7 mouse cellular contexts compared by ENCODE assay signal in genomic region chr2:28525943-28526876, GRCm38 (mm10). TPM values are rescaled to one million over a fixed set of nuclear protein-coding genes. Genes with fewer than 3 reads are reported as not detected.
DNase-seq lines count a peak whose midpoint lies in the region; ATAC-seq lines count a peak whose summit lies in the region.

No protein-coding gene starts in this region.

- H3K27me3 ChIP-seq in heart, embryonic 13.5 days (replicated peaks): no peaks in the 10 kb centered on the region
- no peaks in the 10 kb centered on the region for H3K27me3 ChIP-seq in liver, embryonic 12.5 days (replicated peaks)

- no peaks in the 10 kb centered on the region for H3K36me3 ChIP-seq in heart, embryonic 13.5 days
- no peaks in the 10 kb centered on the region for H3K36me3 ChIP-seq in liver, embryonic 12.5 days

- 44% methylated on average over 12 of the region's 12 CpGs for WGBS in heart, embryonic 13.5 days
- 27% methylated on average over 12 of the region's 12 CpGs for WGBS in liver, embryonic 12.5 days (ENCODE audit: insufficient replicate concordance)

- no peaks in the 10 kb centered on the region for H3K9me3 ChIP-seq in heart, embryonic 13.5 days
- no peaks in the 10 kb centered on the region for H3K9me3 ChIP-seq in liver, embryonic 12.5 days (replicated peaks)

- H3K27ac ChIP-seq in heart, embryonic 13.5 days (replicated peaks): peak overlapping the region; percentile 84
- peak overlapping the region; percentile 63 for H3K27ac ChIP-seq in liver, embryonic 12.5 days

- peak; percentile 22 for DNase-seq in thymus, postnatal 14 days
- DNase-seq in thymus, adult 18-20 months: no peak
- peak; percentile 56 for DNase-seq in cerebellum, adult 9-10 months
- peak; percentile 45 for DNase-seq in retina, postnatal 1 day
- no peak for DNase-seq in right cerebral cortex, adult 2 months (ENCODE audit: low spot score in 2 of 2)

- H3K4me1 ChIP-seq in heart, embryonic 13.5 days: peaks cover 57% of the 10 kb centered on the region
- peaks cover 31% of the 10 kb centered on the region for H3K4me1 ChIP-seq in liver, embryonic 12.5 days

- H3K4me2 ChIP-seq in heart, embryonic 13.5 days: peak overlapping the region; percentile 26
- no peak overlapping the region for H3K4me2 ChIP-seq in liver, embryonic 12.5 days

- H3K4me3 ChIP-seq in heart, embryonic 13.5 days: no peak overlapping the region
- no peak overlapping the region for H3K4me3 ChIP-seq in liver, embryonic 12.5 days

- ATAC-seq in heart, embryonic 13.5 days (ENCODE audit: extremely low read depth, insufficient number of reproducible peaks, low FRiP score, low TSS enrichment): no peak
- ATAC-seq in liver, embryonic 12.5 days: no peak

- peak overlapping the region; percentile 57 for H3K9ac ChIP-seq in heart, embryonic 13.5 days
- H3K9ac ChIP-seq in liver, embryonic 12.5 days: no peak overlapping the region

RNA-seq across cellular contexts. Expression of gene Ralgds, which starts 13.3 kb away (rescaled TPM):
- polyA plus RNA-seq in heart, embryonic 13.5 days (2015; fragmentation: Nextera tagmentation; extraction: Ambion mirVana): 19.2 and 20.3 TPM in 2 replicates
- 4.3 and 5.5 TPM in 2 replicates for polyA plus RNA-seq in liver, embryonic 12.5 days (2016; fragmentation: Nextera tagmentation; extraction: Ambion mirVana)

RNA-seq across cellular contexts. Expression of gene Gm10134, which starts 20.3 kb away (rescaled TPM):
- 1.1 and 1.6 TPM in 2 replicates for polyA plus RNA-seq in heart, embryonic 13.5 days (2015; fragmentation: Nextera tagmentation; extraction: Ambion mirVana)
- polyA plus RNA-seq in liver, embryonic 12.5 days (2016; fragmentation: Nextera tagmentation; extraction: Ambion mirVana): 0.64 and 0.71 TPM in 2 replicates

RNA-seq across cellular contexts. Expression of gene Gbgt1, which starts 29.5 kb away (rescaled TPM):
- 0.25 and 0.47 TPM in 2 replicates for polyA plus RNA-seq in heart, embryonic 13.5 days (2015; fragmentation: Nextera tagmentation; extraction: Ambion mirVana)
- 0.37 and 0.39 TPM in 2 replicates for polyA plus RNA-seq in liver, embryonic 12.5 days (2016; fragmentation: Nextera tagmentation; extraction: Ambion mirVana)

RNA-seq across cellular contexts. Expression of gene Cel, which starts 37.0 kb away (rescaled TPM):
- polyA plus RNA-seq in heart, embryonic 13.5 days (2015; fragmentation: Nextera tagmentation; extraction: Ambion mirVana): 0.31 TPM in 1 of 2 replicates, not detected in the other
- polyA plus RNA-seq in liver, embryonic 12.5 days (2016; fragmentation: Nextera tagmentation; extraction: Ambion mirVana): not detected in 2 replicates

RNA-seq across cellular contexts. Expression of gene Gtf3c5, which starts 57.3 kb away (rescaled TPM):
- 29.8 and 30.9 TPM in 2 replicates for polyA plus RNA-seq in heart, embryonic 13.5 days (2015; fragmentation: Nextera tagmentation; extraction: Ambion mirVana)
- 24.9 and 26.3 TPM in 2 replicates for polyA plus RNA-seq in liver, embryonic 12.5 days (2016; fragmentation: Nextera tagmentation; extraction: Ambion mirVana)

Comparison
In these comparisons a context has a peak if more than half of its experiments do, and no peak if none do; other contexts are left out.
1. DNase-seq: peak in thymus, postnatal 14 days (single experiment), cerebellum, adult 9-10 months (single experiment) and retina, postnatal 1 day (single experiment); none in thymus, adult 18-20 months (0 of 2) and right cerebral cortex, adult 2 months (0 of 2).